Mouse (Mus musculus) gastrocnemius, postnatal 4 days (tissue): ENCODE measurements at regions not wholly inside any gene's neighbourhood (a gene's known extent, or its start where the extent isn't known, plus 50 kb on each side); places are given as distances from the start of the nearest gene placed in this dataset.

Experiments
- DNase-seq, 2 experiments: peaks; one replicate each; pipeline ENCODE4 v3.0.0; 2021 to 2022; ENCODE audit warnings: low spot score in 2 of 2, mixed read lengths in 2 of 2

- DNase-seq = no peak
These were observed 138.6 kb upstream of the Nt5c1b start for GRCm38 (mm10) chr12:10231144-10231543.

DNA sequence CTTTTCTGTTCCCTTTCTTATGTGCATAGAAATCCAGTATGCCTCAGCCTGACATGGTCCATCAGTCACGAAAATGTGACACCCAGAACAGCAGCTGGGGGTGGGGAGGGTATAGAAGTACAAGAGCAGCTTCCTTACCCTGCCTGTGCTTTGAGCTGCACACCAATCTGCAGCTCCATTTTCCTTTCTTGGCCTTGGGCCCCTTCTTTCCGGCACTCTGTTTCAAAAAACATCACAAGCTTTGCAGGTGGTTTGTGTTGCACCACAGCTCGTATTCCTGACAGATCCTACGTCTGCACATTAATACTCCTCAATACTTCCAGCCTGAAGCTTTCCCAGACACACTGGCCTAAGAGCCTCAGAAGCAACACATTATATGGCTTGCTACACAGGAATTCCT is 138.1 kb upstream of the Nt5c1b start:
- no peak for DNase-seq

DNA sequence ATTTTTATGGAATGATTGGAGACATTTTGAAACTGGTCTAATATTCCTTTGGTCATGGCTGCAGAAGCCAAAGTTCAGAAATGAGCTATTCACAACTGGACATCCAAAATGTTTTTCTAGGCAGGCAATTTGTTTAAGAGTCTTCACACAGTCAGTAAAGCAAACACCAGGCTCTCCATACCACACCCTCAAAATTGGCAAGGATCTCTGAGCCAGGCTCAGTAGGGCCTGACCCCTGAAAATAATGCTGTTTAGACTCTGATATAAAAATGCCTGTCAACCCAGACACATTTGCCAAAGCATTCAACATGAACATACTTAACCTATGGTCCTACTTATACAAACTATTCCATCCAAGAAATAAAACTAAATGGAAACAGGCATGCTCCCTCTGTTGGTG is 121.7 kb upstream of the Nt5c1b start:
- DNase-seq = no peak

DNA sequence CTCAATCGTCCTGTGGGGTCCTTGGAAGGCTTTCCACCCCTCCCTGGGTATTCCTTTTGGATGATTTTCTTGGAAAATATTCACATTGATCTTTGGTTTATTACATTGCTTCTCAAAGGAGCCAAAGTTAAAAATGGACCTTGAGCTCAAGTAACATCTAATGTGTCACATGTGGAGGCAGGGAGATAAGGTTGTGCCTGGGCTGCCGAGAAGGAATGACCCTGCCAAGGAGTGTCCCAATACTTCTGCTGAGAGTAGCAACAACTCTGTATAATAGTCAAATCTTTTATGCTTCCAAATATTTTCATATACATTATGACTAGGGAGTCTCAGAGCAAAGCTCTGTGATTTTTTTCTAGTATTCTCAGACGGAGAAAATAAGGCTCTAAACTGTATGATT is 113.4 kb upstream of the Nt5c1b start:
- DNase-seq = no peak

GRCm38 (mm10) chr12:10266201-10266600 is 103.6 kb upstream of the Nt5c1b start:
- DNase-seq = no peak

DNA sequence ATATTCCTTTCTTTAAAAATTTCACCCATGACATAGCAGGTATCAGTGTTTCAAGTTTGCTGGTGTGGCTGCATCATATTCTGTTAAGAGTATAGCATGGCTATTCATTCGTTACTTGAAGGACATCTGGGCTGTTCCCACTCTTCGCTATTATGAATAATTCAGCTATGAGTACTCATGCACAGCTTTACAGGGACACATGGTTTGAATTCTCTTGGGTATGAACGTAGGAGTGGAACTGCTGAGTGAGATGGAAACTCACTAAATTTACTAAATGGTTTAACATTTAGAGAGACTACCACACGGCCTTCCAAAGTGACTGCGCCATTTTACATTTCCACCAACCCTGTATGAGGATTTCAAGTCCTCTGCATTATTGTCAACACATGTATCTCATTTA is 97.7 kb upstream of the Nt5c1b start:
- DNase-seq = no peak

DNA sequence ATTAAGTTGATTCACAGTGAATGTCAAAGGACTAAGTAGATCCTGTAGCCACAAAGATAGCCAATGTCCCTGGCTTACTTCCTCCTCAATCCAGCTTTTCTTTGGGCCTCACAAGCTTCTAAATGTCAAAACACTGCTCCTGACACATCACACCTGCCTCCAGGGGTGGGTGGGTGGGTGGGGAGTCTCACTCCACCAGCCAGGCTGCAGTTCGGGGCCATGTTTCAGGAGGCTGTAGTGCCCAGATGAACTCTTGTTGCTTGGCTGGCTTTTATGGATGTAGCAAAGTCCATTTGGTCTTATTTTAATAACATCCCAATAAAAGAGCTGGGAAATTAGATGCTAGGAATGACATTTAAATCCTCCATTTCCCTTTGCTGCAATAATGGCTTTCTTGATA is 94.5 kb upstream of the Nt5c1b start:
- no peak for DNase-seq

GRCm38 (mm10) chr12:10292646-10293045 is 77.1 kb upstream of the Nt5c1b start:
- DNase-seq = no peak

- no peak for DNase-seq
These were observed 63.8 kb upstream of the Nt5c1b start for GRCm38 (mm10) chr12:10305970-10306369.
